Mouse (Mus musculus): ENCODE results near the gene Pask.

Pask gene

GRCm38 (mm10) chr1:93289678-93290214, 53.5 kb downstream of the Pask start:
- DNase-seq (ENCODE audit: low spot score) = no peak

DNA sequence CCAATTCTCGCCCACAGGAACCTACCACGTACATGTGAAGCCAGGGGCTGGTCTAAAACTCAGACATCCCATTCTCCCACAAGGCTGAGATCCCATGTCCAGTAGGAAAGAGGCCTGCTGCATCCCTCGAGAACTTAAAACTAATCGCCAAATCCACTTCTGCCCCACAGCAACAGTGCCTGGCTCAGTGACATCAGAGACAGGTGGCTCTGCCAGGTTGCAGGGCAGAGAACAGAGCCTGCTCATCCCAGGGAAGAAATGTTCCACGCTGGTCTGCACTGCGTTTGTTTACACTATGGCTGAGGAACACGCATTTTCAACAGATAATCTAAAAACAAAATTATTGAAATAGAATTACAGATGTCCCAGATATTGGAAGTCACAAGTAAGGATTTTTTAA, 66.2 kb downstream of the Pask start:
- no peak for DNase-seq (ENCODE audit: low spot score)

DNA sequence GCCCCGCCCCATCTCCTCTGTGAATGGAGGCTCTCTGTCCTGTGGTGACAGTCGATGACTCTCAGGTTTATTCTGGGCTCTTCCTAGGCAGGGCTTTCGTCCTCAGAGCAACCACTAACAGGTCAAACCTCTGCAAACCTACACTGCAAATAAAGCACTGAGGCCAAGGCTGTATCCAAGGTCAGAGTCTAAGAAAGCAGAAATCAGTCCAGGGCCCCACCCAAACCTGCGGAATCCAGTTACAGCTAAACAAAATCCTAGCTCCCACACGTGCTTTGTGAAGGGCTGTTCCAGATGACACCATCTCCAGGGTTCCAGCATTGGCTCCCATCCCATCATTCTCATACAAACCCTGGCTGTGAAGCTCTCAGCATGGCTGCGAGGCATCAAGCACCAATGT, 67.7 kb downstream of the Pask start:
- no peak for DNase-seq (ENCODE audit: low spot score)

GRCm38 (mm10) chr1:93272409-93272821, 70.9 kb downstream of the Pask start:
- peak; percentile 64 for DNase-seq (ENCODE audit: low spot score)

DNA sequence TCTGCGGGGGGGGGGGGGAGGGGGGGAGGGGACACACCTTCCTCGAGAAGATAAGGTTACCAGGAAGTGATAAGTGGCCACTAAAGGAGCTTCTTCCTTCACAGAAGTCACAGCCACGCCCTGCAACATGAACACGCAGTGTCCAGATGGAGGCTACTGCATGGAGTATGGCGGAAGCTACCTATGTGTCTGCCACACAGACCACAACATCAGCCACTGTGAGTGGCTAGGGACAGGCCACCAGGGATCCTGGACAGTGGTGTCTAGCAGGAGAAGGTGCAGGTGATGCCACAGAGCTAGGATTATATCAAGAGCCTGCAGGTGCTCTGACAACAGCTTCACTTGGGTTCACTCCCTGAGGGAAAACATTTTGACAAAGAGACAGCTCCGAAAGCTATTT, 71.5 kb downstream of the Pask start:
- DNase-seq (ENCODE audit: low spot score) = no peak

- DNase-seq (ENCODE audit: low spot score) = no peak
Measured at GRCm38 (mm10) chr1:93270516-93271240, 72.6 kb downstream of the Pask start.

DNA sequence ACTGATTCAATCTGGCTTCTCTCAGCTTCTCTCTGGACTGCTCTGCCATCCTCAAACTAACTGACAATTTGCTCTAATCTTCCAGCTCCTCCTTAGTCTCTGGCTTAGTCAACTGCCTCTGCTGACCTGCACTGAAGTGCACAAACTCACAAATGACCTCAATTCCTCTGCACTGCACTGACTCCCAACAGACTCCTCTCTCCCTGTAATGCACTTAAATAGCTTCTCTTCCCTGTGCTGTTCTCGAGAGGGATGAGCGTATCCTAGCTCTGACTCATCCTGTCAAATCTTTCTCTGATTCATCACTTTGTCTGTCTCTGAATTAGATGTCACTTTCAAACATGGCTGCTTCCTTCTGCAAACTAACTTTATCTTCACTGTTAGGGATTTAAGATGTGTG, 75.0 kb downstream of the Pask start:
- DNase-seq (ENCODE audit: low spot score) = no peak

DNA sequence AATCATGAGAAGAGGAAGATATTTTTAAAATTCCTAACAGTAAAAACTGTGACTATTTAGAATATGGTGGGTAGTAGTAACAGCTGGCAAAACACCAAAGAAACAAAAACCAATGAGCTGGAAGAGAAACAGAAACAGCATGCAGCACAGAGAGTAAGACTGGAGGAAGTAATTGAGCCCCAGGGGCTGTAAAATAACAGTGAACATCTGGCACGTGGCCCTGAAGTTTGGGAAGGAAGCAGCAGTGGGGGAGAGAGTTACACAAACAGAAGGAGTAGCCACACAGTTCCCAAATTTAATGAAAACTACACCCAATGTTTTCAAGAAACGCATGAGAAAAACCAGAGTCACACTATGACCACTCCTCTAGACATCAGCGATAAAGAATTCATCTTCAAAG, 76.1 kb downstream of the Pask start:
- DNase-seq (ENCODE audit: low spot score) = peak; percentile 62

Measured in embryo, embryonic 10.5 days (tissue).